Mouse (Mus musculus): ENCODE data around the gene Serpina3b.

Gene Serpina3b

DNA sequence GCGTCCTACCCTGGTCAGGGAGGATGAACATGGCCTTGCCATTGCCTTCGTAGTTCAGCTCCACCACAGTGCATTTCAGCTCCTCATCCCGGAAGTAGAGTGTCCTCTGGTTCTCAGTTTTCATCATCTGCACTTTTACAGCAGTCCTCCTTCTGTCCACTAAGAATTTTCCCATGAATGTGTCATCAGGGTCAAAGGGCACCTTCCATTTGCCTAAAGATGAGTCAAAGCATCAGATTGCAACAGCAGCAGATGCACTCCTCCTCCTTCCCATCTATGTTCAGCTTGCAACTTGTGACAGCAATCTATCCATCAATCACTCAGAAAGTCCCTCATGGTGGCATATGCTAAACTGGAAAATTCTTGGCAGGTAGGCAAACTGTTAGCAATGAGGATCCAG is 47.8 kb downstream of the Serpina3b start:
- no peak for DNase-seq (ENCODE audit: low spot score in 2 of 2)

DNA sequence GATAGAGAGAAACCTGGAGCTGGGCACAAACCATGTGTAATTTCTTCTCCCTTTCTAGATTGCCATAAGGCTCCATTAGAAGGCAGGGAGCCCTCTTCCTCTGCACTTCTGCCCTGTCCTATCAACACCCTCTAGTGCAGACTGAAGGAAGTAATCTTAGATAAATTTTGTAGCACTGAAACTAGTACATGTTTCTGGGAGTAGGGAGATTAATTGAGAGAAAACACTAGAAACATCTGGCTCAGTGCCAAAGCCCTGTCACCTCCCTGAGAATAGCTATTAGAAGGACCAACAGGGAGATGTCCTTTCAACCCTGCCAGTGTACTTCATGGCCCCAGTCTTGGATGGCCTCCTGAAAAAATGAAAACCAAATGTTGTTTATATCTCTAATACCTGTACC is 50.8 kb downstream of the Serpina3b start:
- peak; percentile 10 to 19 for DNase-seq (ENCODE audit: low spot score in 2 of 2)

DNA sequence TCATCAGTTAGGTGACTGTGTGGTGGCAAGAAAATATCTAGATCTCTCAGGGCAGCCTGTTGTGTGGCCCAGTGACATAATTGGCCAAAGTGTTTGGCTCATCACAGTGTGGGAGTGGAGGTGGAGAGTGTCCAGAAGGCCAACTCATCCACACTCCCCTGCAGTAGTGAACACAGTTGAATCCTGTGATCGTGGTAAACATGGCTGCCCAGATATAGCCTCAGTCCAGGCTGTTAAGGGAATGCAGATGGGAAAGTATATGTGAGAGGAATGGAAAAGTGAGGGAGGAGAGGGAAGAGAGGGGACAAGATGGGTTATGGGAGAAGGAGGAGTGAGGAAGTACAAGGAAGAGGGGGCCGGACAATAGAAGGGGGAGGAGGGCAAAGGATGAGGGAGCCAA is 51.2 kb downstream of the Serpina3b start:
- no peak for DNase-seq (ENCODE audit: low spot score in 2 of 2)

DNA sequence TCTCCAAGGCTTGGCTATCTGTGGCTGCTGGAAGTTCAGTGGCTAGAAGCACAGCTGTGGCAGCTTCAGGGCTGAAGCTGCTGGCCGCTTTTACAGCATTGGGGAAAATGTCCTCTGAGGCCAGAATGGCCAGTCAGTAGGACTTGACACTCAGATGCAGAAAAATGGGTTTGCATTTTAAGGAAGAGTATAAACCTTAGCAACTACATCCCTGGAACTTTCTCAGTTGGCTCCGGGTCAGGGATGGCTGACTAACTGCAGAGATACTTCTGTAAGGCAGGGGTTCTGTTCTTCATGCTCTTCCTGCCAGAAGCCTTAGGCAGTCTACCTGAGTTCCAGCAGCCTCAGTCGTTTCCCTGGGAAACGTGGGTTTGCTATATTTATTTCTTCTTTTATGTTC is 57.2 kb downstream of the Serpina3b start:
- DNase-seq (ENCODE audit: low spot score in 2 of 2) = no peak

DNA sequence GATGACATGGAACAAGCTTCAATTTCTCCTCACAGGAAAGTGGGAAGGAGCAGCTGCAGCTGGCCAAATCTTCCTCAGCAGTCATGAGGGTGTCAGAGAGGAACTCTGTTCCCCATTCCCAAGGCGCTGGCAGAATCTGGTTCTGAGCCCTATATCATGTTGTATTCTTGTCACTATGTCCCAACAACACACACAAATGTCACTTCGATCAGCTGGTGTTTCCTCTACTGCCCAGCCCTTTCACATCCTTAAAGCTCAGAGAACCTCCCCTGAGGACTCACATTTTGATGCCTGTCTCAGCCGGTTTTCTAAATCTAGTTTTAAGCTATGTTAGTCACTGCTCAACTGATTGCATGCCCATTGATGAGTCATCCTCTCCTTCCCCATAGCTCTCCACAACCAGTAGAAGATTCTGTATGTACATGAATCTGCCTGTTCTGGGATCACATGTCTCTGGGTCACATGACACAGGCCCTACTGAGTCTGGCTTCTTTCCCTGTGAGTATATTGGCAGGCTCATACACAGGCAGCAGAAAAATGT is 58.3 kb downstream of the Serpina3b start:
- peak; percentile 6 for DNase-seq (ENCODE audit: low spot score in 2 of 2)

Data from heart, adult 9 months (tissue).